Mouse (Mus musculus) layer of hippocampus, adult 8-10 months (tissue): ENCODE data around the gene Utp4. TPM values are rescaled to one million over a fixed set of nuclear protein-coding genes. Genes with fewer than 3 reads are reported as not detected.
"Not testable (repeated sequence)": the region's sequence is repeated elsewhere in the genome, so short reads cannot be mapped to it uniquely, and the experiment has no call there.

Experiments used
- DNase-seq, 2 experiments: peaks; one replicate each; pipeline ENCODE4 v3.0.0; 2022; ENCODE audit warnings: low spot score in 2 of 2
- total RNA-seq, 4 experiments: library from RNA; stranded (reverse); gene quantifications; 2 replicates each; pipeline ENCODE4 v1.2.4; 2022

The Utp4 gene
- total RNA-seq, 4 experiments from 2014 or later: 41.0 to 44.7 (median 43.9) TPM

DNA sequence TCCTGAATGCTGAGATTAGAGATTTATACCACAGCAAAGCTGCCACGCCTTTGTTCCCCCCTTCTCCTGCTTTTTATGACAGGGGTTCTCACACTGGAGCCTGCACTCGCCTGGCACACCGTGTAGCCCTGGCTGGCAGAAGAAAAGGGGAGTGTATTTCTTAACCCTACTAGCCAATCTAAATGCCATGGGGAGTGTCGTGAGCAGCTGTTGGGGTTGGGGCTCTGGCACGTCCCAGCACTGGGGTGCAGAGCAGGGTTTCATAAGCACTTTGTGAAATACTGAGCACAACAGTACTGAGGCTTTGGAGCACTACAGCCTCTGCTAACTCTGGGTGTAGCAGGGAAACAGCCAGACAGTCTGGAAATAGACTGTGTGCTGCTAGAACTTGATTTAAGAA is 6.0 kb downstream of the Utp4 start:
- no peak for DNase-seq

- peak; percentile 87 to 88 for DNase-seq
Measured at GRCm38 (mm10) chr8:106905727-106906480, 12.5 kb downstream of the Utp4 start.

DNA sequence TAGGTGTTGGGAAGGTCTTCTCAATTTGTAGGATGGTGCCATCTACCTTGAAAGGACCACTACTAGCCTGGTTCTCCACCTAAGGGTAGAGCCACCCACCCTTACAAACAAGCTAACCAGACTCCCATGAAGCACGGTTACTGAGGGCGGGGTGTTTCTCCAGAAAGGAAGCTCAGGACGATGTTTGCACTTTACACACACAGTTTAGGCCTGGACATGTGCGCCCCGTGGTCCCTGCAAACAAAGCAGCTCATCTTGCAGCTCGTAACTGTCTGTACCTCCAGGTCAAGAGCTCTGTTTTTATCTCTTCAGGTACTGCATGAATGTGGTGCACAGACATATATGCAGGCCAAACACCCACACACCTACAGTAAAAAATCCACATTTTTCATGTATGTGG is 13.2 kb downstream of the Utp4 start:
- DNase-seq: no peak

DNA sequence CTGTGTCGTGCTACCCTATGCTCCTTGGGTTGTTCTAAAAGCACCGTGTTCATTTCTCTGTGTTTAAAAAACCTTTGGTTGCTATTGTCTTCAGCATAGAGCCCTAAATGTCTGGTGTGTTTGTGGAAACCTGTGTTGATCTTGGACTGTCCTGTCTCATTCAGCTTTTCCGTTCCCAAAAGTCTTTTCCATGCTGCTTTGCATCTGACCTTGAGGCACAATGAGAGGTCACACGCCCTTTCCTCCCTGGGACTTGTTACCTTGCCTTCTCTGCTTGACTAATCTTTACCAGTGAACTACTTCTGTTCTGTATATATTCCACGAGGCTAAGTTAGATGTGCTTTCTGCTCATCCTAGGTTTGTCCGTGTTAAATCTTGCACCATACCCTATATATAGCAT is 14.0 kb downstream of the Utp4 start:
- no peak for DNase-seq

DNA sequence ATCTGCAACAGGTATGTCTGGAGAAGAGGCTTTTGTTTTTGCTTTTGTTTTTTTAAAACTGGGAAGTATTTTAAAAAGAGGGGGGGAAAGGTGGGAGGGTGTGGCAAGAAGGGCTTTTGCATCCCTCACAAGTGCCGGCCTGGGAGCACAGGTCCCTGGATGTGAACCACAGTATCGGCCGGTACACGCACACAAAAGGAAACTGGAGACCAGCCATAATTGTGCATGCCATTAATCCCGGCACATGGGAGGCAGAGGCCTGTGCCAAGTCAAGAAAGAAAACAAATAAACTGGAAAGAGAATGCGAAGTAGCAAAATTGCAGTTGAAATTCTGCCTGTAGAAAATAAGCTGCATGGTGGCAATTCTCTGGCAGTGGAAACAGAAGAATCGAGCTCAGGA is 14.9 kb downstream of the Utp4 start:
- no peak for DNase-seq

GRCm38 (mm10) chr8:106913631-106914030 is 20.2 kb downstream of the Utp4 start:
- no peak for DNase-seq

- peak; percentile 74 to 76 for DNase-seq
Measured at GRCm38 (mm10) chr8:106919721-106920394, 26.4 kb downstream of the Utp4 start.

DNA sequence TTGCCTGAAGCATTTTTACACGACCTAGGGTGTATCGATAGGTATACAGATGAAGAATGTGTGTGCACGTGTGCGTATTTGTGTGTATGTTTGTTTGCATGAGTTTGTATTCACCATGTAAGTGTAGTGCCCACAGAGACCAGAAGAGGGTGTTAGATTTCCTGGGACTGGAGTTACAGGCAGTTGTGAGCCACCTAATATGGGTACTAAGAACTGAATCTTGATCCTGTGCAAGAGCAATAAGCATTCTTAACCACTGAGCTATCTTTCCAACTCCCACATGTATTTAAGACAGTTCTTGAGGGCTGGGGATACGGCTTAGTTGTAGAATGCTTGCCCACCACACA is 26.9 kb downstream of the Utp4 start:
- no peak for DNase-seq

DNA sequence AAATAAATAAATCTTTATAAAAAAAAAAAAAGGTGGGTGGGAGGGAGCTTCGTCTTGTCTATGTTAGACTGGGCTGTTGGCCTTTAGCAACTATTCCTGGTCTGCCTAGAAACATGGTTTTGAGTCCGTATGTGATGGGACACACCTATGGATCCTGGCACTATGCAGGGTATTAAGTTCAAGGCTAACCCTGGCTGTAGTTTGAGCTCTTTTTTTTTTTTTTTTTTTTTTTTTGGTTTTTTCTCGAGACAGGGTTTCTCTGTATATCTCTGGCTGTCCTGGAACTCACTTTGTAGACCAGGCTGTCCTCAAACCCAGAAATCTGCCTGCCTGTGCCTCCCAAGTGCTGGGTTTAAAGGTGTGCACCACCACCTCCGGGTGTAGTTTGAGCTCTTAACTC is 30.6 kb downstream of the Utp4 start:
- no peak for DNase-seq

- DNase-seq: peak in 1 of 2 experiments; percentile 47
Measured at GRCm38 (mm10) chr8:106924904-106925349, 31.5 kb downstream of the Utp4 start.

GRCm38 (mm10) chr8:106925446-106925845 is 32.0 kb downstream of the Utp4 start:
- DNase-seq: no peak

- no peak for DNase-seq
Measured at GRCm38 (mm10) chr8:106927247-106927646, 33.8 kb downstream of the Utp4 start.

- DNase-seq: not testable (repeated sequence)
Measured at GRCm38 (mm10) chr8:106928182-106928581, 34.7 kb downstream of the Utp4 start.

DNA sequence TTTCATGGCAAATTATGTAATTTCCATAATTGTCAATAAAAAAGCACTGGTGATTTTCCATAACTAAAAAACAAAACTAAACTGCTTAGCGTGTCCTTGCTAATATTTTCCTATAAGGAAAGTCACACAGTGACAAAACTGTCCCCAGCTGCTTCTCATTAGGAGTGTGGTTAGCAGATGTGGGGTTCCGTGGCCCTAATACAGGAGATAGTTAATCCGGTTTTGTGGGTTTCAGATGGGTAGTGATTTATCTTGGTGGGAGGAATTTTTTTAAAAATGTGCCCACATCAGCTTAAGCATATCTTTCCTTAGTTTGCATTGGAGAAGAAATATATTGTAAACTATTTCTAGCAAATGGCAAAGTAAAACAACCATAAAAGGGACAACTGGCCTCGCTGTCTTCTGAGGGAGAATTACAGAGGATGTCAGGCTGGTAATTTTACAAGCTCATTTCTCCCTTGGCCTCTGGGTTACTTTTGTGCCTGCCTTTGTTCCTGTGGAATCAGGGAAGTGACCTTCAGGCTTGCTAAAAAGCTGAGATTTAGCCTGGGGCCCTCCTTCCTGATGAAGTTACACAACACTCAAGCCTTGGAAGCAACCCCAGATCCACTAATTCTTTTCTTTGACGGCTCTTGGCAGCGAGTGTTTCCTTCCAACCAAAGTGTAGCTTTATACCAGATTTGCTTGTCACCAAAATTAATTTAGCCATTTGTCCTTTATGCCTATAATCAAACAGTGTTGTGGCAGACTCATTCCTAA is 35.9 kb downstream of the Utp4 start:
- DNase-seq: no peak

- DNase-seq: no peak
Measured at GRCm38 (mm10) chr8:106929921-106930320, 36.5 kb downstream of the Utp4 start.

DNA sequence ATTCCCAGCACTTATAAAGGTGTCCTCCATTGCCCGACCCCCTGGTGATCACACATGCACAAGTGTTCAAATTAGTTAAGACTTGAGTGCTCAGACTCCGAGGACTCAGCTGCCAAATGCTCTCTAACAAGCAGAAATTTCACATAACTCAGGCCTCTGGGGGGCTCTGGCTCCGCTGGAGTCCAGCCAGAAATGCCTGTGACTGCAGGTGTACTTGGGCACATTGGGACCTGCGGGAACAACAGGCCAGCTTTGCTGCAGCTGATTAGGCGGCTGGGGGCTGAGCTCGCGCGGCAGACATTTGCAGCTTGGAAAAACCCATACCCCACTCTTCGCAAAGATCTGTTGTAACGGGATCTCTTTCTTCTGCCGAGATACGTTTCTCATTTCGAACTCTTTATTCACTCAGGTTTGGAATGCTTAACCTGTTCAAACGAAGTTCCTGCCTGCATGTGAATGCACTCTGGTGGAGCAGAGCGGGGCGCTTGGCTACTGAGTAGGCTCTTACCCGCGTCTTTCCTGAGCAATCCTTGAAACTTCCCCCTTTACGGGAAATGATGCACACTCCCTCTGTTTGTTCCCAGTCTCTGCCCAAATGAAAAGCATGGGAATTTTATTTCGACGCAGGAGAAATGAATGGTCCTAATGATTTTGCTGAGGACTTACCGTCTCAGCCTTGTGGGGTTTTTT is 39.1 kb downstream of the Utp4 start:
- peak in 1 of 2 experiments; percentile 38 for DNase-seq

GRCm38 (mm10) chr8:106933506-106934143 is 40.2 kb downstream of the Utp4 start:
- DNase-seq: no peak

DNA sequence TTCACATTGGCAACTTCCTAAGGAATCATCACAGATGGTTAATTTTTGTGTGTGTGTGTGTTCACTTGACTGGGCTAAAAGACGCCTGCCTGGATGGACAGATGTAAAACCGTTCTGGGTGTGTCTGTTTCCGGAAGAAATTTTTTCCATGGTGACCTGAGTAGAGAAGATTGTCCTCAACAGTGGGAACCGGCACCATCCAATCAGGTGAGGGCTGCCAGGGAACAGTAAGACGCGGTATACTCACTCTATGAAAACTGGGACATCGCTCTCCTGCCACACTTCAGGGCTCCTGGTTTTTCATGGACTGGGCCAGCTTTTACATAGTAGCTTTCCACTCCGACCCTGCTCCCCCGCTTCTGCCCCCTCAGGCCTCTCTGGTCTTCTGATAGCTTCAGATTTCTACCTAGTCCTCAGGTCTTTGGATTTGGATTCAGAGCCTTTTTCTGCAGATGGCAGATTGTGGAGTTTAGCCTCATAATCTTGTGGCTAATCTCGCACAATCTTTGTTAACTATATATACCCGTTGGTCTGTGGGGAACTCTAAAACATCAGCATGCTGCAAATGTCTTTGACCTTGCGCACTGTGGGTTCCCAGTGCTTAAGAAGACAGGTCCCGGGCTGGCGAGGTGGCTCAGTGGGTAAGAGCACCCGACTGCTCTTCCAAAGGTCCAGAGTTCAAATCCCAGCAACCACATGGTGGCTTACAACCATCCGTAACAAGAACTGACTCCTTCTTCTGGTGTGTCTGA is 41.0 kb downstream of the Utp4 start:
- no peak for DNase-seq

DNA sequence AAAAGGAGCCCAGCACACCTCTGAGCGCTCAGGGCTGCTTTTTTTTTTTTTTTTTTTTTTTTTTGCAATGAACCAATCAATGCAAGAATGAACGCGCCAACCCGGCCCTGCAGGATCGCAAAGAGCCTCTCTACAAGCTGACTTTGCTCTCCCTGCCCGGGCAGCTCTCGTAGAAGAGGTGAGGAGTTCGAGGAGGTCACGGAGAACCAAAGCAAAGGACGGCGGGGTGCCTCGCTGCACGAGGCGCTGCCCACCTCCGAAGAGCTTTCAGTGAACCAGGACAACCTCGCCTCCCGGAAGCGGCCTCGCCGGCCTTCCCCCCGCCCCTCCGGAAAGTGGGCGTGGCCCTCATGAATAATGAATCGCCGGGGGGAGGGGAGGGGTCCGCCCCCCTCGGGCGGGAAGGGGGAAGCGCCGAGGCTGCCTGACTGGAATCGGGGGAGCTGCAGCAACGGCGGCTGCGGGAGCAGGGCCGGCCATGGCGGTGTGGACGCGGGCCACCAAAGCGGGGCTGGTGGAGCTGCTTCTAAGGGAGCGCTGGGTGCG is 42.0 kb downstream of the Utp4 start, which contains the start of gene Sntb2:
Sntb2 (plus strand) TSS at position 427 of the 546 bp plus-strand sequence.
- DNase-seq: peak; percentile 79 to 85

GRCm38 (mm10) chr8:106935899-106936477 is 42.6 kb downstream of the Utp4 start:
- DNase-seq: peak in 1 of 2 experiments; percentile 30
